Mouse (Mus musculus) ES-Bruce4 (cell line): Measurements from ENCODE around the gene Myb. TPM values are rescaled to one million over a fixed set of nuclear protein-coding genes. Genes with fewer than 3 reads are reported as not detected.
"Not testable (repeated sequence)": the region's sequence is repeated elsewhere in the genome, so short reads cannot be mapped to it uniquely, and the experiment has no call there.

Experiments used
- H3K27ac ChIP-seq: 2 replicates; pipeline ENCODE4 v1.5.1; 2012; ENCODE audit warnings: low read length, inconsistent platforms; ENCODE audit not compliant: insufficient read depth
- H3K27me3 ChIP-seq: 2 replicates; pipeline ENCODE4 v1.6.1; 2012; ENCODE audit warnings: mild to moderate bottlenecking, low read length, inconsistent platforms; ENCODE audit not compliant: control insufficient read depth, poor library complexity, insufficient read depth, severe bottlenecking
- H3K36me3 ChIP-seq: 2 replicates; pipeline ENCODE4 v1.6.1; 2012; ENCODE audit warnings: inconsistent platforms, mild to moderate bottlenecking, low read length, moderate library complexity; ENCODE audit not compliant: control insufficient read depth, poor library complexity, insufficient read depth, severe bottlenecking
- H3K4me1 ChIP-seq: one replicate; pipeline ENCODE4 v1.8.1; 2011; ENCODE audit warnings: low read length; ENCODE audit not compliant: control insufficient read depth, insufficient read depth
- H3K4me3 ChIP-seq: 2 replicates; pipeline ENCODE4 v1.5.1; 2011; ENCODE audit warnings: low read depth, mild to moderate bottlenecking, low read length
- H3K9ac ChIP-seq: 2 replicates; pipeline ENCODE4 v1.6.1; 2012; ENCODE audit warnings: low read depth, mild to moderate bottlenecking, inconsistent platforms; ENCODE audit not compliant: poor library complexity, severe bottlenecking
- H3K9me3 ChIP-seq: replicated peaks from 2 replicates; pipeline ENCODE4 v1.6.1; 2012; ENCODE audit warnings: mild to moderate bottlenecking, low read length, inconsistent platforms; ENCODE audit not compliant: control insufficient read depth, poor library complexity, insufficient read depth, severe bottlenecking
- CTCF ChIP-seq: IDR thresholded peaks from one replicate; pipeline ENCODE4 v1.8.1; 2011; ENCODE audit warnings: low read depth, low read length
- EP300 ChIP-seq: IDR thresholded peaks from 2 replicates; pipeline ENCODE4 v1.6.1; 2011; ENCODE audit warnings: low read depth, low read length; ENCODE audit not compliant: insufficient read depth
- POLR2A ChIP-seq: IDR thresholded peaks from one replicate; pipeline ENCODE4 v1.8.1; 2011; ENCODE audit warnings: low read length; ENCODE audit not compliant: insufficient read depth
- polyA plus RNA-seq: library from polyadenylated mRNA; stranded (reverse); fragments of >200 nt; gene quantifications from 2 replicates; pipeline ENCODE4 v1.2.4, GENCODE M21; 2011; ENCODE audit warnings: low read depth; ENCODE audit not compliant: missing spikeins, insufficient read depth, insufficient read length

Gene Myb
- polyA plus RNA-seq, 1 experiment, result 11.3 TPM

- Histone ChIP-seq H3K36me3 (peaks cover 10% of the 10 kb centered on the region; the same call in 1 of the 2 replicates), H3K9me3 (no peaks in the 10 kb centered on the region), H3K4me1 (no peaks in the 10 kb centered on the region), H3K27me3 (no peaks in the 10 kb centered on the region), H3K4me3 (no peak overlapping the region), H3K9ac (no peak overlapping the region), H3K27ac (no peak overlapping the region)
- TF ChIP-seq CTCF, result no peak
- TF ChIP-seq EP300, result no peak
- no peak for TF ChIP-seq POLR2A
These were observed 9.5 kb downstream of the Myb start for GRCm38 (mm10) chr10:21151320-21151719.

GRCm38 (mm10) chr10:21149945-21150344 is 10.8 kb downstream of the Myb start:
- not testable (repeated sequence) for H3K4me3 ChIP-seq, H3K36me3 ChIP-seq, H3K27me3 ChIP-seq, H3K9me3 ChIP-seq, H3K9ac ChIP-seq, H3K27ac ChIP-seq, H3K4me1 ChIP-seq

GRCm38 (mm10) chr10:21146719-21147118 is 14.1 kb downstream of the Myb start:
- no peak overlapping the region for H3K4me3 ChIP-seq
- no peak overlapping the region for H3K27ac ChIP-seq
- no peak overlapping the region for H3K9ac ChIP-seq
- H3K36me3 ChIP-seq, result peaks cover 6% of the 10 kb centered on the region; the same call in 1 of the 2 replicates
- no peaks in the 10 kb centered on the region for H3K27me3 ChIP-seq
- no peaks in the 10 kb centered on the region for H3K9me3 ChIP-seq
- TF ChIP-seq POLR2A (no peak), CTCF (no peak), EP300 (no peak)
- H3K4me1 ChIP-seq, result no peaks in the 10 kb centered on the region

- TF ChIP-seq POLR2A (no peak), CTCF (no peak), EP300 (no peak)
- Histone ChIP-seq H3K4me3 (no peak overlapping the region), H3K27ac (no peak overlapping the region), H3K9ac (no peak overlapping the region), H3K36me3 (0 out of 2 replicates have a peak, but pooled peaks cover 8% of the 10 kb centered on the region), H3K27me3 (no peaks in the 10 kb centered on the region), H3K9me3 (no peaks in the 10 kb centered on the region), H3K4me1 (no peaks in the 10 kb centered on the region)
These were observed 14.5 kb downstream of the Myb start for GRCm38 (mm10) chr10:21146263-21146662.

GRCm38 (mm10) chr10:21144627-21145504 is 15.9 kb downstream of the Myb start:
- H3K27ac ChIP-seq, result no peak overlapping the region
- H3K9me3 ChIP-seq, result no peaks in the 10 kb centered on the region
- H3K4me3 ChIP-seq, result peak overlapping the region; percentile 56
- TF ChIP-seq CTCF, result peak; percentile 8
- no peak for TF ChIP-seq EP300
- H3K4me1 ChIP-seq, result no peaks in the 10 kb centered on the region
- H3K27me3 ChIP-seq, result no peaks in the 10 kb centered on the region
- H3K9ac ChIP-seq, result no peak overlapping the region
- peaks cover 5% of the 10 kb centered on the region; the same call in 1 of the 2 replicates for H3K36me3 ChIP-seq

- TF ChIP-seq EP300 (no peak), CTCF (no peak), POLR2A (no peak)
- H3K36me3 ChIP-seq, result peaks cover 5% of the 10 kb centered on the region; the same call in 1 of the 2 replicates
- no peak overlapping the region for H3K27ac ChIP-seq
These were observed 25.5 kb downstream of the Myb start for GRCm38 (mm10) chr10:21135297-21135696.

More at GRCm38 (mm10) chr10:21135297-21135696, 25.5 kb downstream of the Myb start:
- 0 out of 2 replicates have a peak, but pooled peaks cover 2% of the 10 kb centered on the region for H3K9me3 ChIP-seq
- no peak overlapping the region for H3K9ac ChIP-seq
- H3K27me3 ChIP-seq, result no peaks in the 10 kb centered on the region
- H3K4me3 ChIP-seq, result no peak overlapping the region
- H3K4me1 ChIP-seq, result no peaks in the 10 kb centered on the region
